20 mouse cellular contexts compared by ENCODE assay signal in genomic region chr9:106485076-106485475, GRCm38 (mm10). TPM values are rescaled to one million over a fixed set of nuclear protein-coding genes. Genes with fewer than 3 reads are reported as not detected.
DNase-seq lines count a peak whose midpoint lies in the region.
"Had no signal": no experiment of that assay in that cellular context is flagged by ENCODE, and none has a peak within 500 bp of the region (broad histone marks: within the 10 kb centered on the region; RNA-seq: fewer than 3 reads in every experiment).

No protein-coding gene starts in this region.

- DNase-seq in frontal cortex, postnatal 10 days (ENCODE audit: low spot score in 2 of 2) = peak; percentile 3 to 5
- no peak for DNase-seq in frontal cortex, postnatal 36 days (ENCODE audit: low spot score in 2 of 2)
- peak; percentile 2 for DNase-seq in layer of hippocampus, adult 11-12 months (ENCODE audit: low spot score)
- DNase-seq in layer of hippocampus, postnatal 14 days (ENCODE audit: low spot score in 2 of 2) = no peak
- peak; percentile 1 for DNase-seq in thymus, postnatal 14 days
- DNase-seq in thymus, adult 18-20 months = no peak
- DNase-seq in right cerebral cortex, postnatal 4 days = no peak
- DNase-seq: adrenal gland, adult 2 months; adrenal gland, postnatal 14 days; B cell, adult 2 months; cerebellum, adult 11 months; gastrocnemius, postnatal 10 days; heart, postnatal 14 days; heart, postnatal 4 days had no signal

RNA-seq across cellular contexts. Expression of gene Parp3, which starts 8.3 kb away (rescaled TPM):
- total RNA-seq in layer of hippocampus, postnatal 14 days (2021) = 1 to 10 TPM; 3.2 to 5.1 TPM

RNA-seq across cellular contexts. Expression of gene Rrp9, which starts 9.3 kb away (rescaled TPM):
- 10 to 100 TPM; 31.5 to 37.0 TPM for total RNA-seq in layer of hippocampus, postnatal 14 days (2021)

RNA-seq across cellular contexts. Expression of gene Iqcf1, which starts 14.7 kb away (rescaled TPM):
- total RNA-seq in layer of hippocampus, postnatal 14 days (2021) = not detected
- total RNA-seq: adrenal gland, adult 2 months; adrenal gland, postnatal 14 days; adrenal gland, postnatal 4 days; CH12.LX; gastrocnemius, postnatal 10 days; gastrocnemius, postnatal 4 days; heart, adult 2 months; heart, postnatal 14 days; heart, postnatal 4 days; hindbrain, postnatal 0 days; MEL had no signal

RNA-seq across cellular contexts. Expression of gene Gpr62, which starts 19.3 kb away (rescaled TPM):
- 1 to 10 TPM; 7.1 to 7.4 TPM for total RNA-seq in layer of hippocampus, postnatal 14 days (2021)
- total RNA-seq: adrenal gland, postnatal 14 days; heart, adult 2 months; MEL had no signal

RNA-seq across cellular contexts. Expression of gene Iqcf5, which starts 29.3 kb away (rescaled TPM):
- under 1 TPM in 1 of 2 experiments, not detected in 1; 0.67 TPM for total RNA-seq in layer of hippocampus, postnatal 14 days (2021)
- total RNA-seq: adrenal gland, adult 2 months; adrenal gland, postnatal 14 days; adrenal gland, postnatal 4 days; gastrocnemius, postnatal 10 days; gastrocnemius, postnatal 4 days; heart, adult 2 months; heart, postnatal 14 days; heart, postnatal 4 days; hindbrain, postnatal 0 days had no signal

Comparison
In these comparisons a context has a peak if more than half of its experiments do, and no peak if none do; other contexts are left out.
1. DNase-seq: peak in frontal cortex, postnatal 10 days (2 of 2), layer of hippocampus, adult 11-12 months (single experiment) and thymus, postnatal 14 days (single experiment); none in frontal cortex, postnatal 36 days (0 of 2), layer of hippocampus, postnatal 14 days (0 of 2), thymus, adult 18-20 months (0 of 2) and right cerebral cortex, postnatal 4 days (single experiment).